ENCODE assay signal across 12 mouse cellular contexts in genomic region chr1:63573432-63573831, GRCm38 (mm10). TPM values are rescaled to one million over a fixed set of nuclear protein-coding genes. Genes with fewer than 3 reads are reported as not detected.
DNase-seq lines count a peak whose midpoint lies in the region; ATAC-seq lines count a peak whose summit lies in the region.
"Had no signal": no experiment of that assay in that cellular context is flagged by ENCODE, and none has a peak within 500 bp of the region (broad histone marks: within the 10 kb centered on the region; RNA-seq: fewer than 3 reads in every experiment).

No protein-coding gene starts in this region.

- peak; percentile 1 for DNase-seq in lung, postnatal 36 days
- no peak for DNase-seq in lung, postnatal 14 days
- DNase-seq in forebrain, embryonic 11.5 days (ENCODE audit: low spot score), result peak; percentile 75
- DNase-seq in retina, adult 2 months (ENCODE audit: low read depth, low spot score), result peak; percentile 8
- DNase-seq in layer of hippocampus, adult 8-10 months (ENCODE audit: low spot score in 2 of 2), result no peak
- DNase-seq in heart, adult 18-20 months, result no peak
- DNase-seq: cerebellum, adult 11 months; heart, postnatal 4 days; layer of hippocampus, postnatal 36 days had no signal

- ATAC-seq in forebrain, embryonic 11.5 days (replicated peaks; ENCODE audit: low FRiP score), result peak; percentile 75
- peak; percentile 76 for ATAC-seq in hindbrain, embryonic 16.5 days

- 23% methylated on average over 6 of the region's 6 CpGs for WGBS in forebrain, embryonic 11.5 days
- WGBS in hindbrain, embryonic 16.5 days, result 20% methylated on average over 6 of the region's 6 CpGs

- no peak overlapping the region for H3K4me2 ChIP-seq in forebrain, embryonic 11.5 days (ENCODE audit: low read depth, low read length, severe bottlenecking)
- peak overlapping the region; percentile 8; the same call in 1 of the 2 replicates for H3K4me2 ChIP-seq in hindbrain, embryonic 16.5 days (ENCODE audit: low read length)

- no peaks in the 10 kb centered on the region for H3K36me3 ChIP-seq in forebrain, embryonic 11.5 days (ENCODE audit: control insufficient read depth, insufficient read depth, low read length)
- H3K36me3 ChIP-seq in hindbrain, embryonic 16.5 days (ENCODE audit: control insufficient read depth, insufficient read depth, low read length), result no peaks in the 10 kb centered on the region

- H3K4me1 ChIP-seq in forebrain, embryonic 11.5 days (replicated peaks; ENCODE audit: control insufficient read depth, insufficient read depth, low read length), result peaks cover 14% of the 10 kb centered on the region
- peaks cover 15% of the 10 kb centered on the region for H3K4me1 ChIP-seq in hindbrain, embryonic 16.5 days (ENCODE audit: control insufficient read depth, insufficient read depth, low read depth, low read length)

- H3K9me3 ChIP-seq in forebrain, embryonic 11.5 days (ENCODE audit: control insufficient read depth, low read length), result no peaks in the 10 kb centered on the region
- no peaks in the 10 kb centered on the region for H3K9me3 ChIP-seq in hindbrain, embryonic 16.5 days (ENCODE audit: control insufficient read depth, low read length)

- H3K27me3 ChIP-seq in forebrain, embryonic 11.5 days (ENCODE audit: control insufficient read depth, insufficient read depth, low read length), result no peaks in the 10 kb centered on the region
- no peaks in the 10 kb centered on the region for H3K27me3 ChIP-seq in hindbrain, embryonic 16.5 days (replicated peaks; ENCODE audit: control insufficient read depth, insufficient read depth, low read length)

- no peak overlapping the region for H3K9ac ChIP-seq in forebrain, embryonic 11.5 days (ENCODE audit: low read length)
- 0 out of 2 replicates have a peak overlapping the region, but pooled peaks have one; percentile 18 for H3K9ac ChIP-seq in hindbrain, embryonic 16.5 days (ENCODE audit: low read depth, low read length)

- no peak overlapping the region for H3K4me3 ChIP-seq in forebrain, embryonic 11.5 days (ENCODE audit: low read depth, low read length)
- H3K4me3 ChIP-seq in hindbrain, embryonic 16.5 days (ENCODE audit: low read length), result no peak overlapping the region

- peak overlapping the region; percentile 19; the same call in 1 of the 2 replicates for H3K27ac ChIP-seq in forebrain, embryonic 11.5 days (ENCODE audit: low read depth, low read length)
- H3K27ac ChIP-seq in hindbrain, embryonic 16.5 days (ENCODE audit: low read depth, low read length), result no peak overlapping the region
- H3K27ac ChIP-seq: macrophage had no signal

RNA-seq across cellular contexts. Expression of gene Gm39653, which starts 42.3 kb away (rescaled TPM):
- polyA plus RNA-seq in forebrain, embryonic 11.5 days (2014; fragmentation: Nextera tagmentation; extraction: Ambion mirVana), result not detected in 2 replicates
- not detected in 2 replicates for polyA plus RNA-seq in hindbrain, embryonic 16.5 days (2015; fragmentation: Nextera tagmentation; extraction: Ambion mirVana)
- total RNA-seq in layer of hippocampus, adult 8-10 months (2022), result not detected
- total RNA-seq in heart, adult 18-20 months (2021), result not detected
- total RNA-seq: heart, postnatal 4 days; layer of hippocampus, postnatal 36 days had no signal
- polyA plus RNA-seq: macrophage; spleen, adult 2 months had no signal

Comparison
In these comparisons a context has a peak if more than half of its experiments do, and no peak if none do; other contexts are left out.
1. DNase-seq: peak in lung, postnatal 36 days (single experiment), forebrain, embryonic 11.5 days (single experiment) and retina, adult 2 months (single experiment); none in lung, postnatal 14 days (single experiment), layer of hippocampus, adult 8-10 months (0 of 2) and heart, adult 18-20 months (0 of 2).